Mouse (Mus musculus) MEL (cell line): ENCODE measurements around the gene Hps6. TPM values are rescaled to one million over a fixed set of nuclear protein-coding genes. Genes with fewer than 3 reads are reported as not detected.

Experiments used
- DNase-seq: peaks from one replicate; pipeline ENCODE4 v3.0.0; 2011; ENCODE audit warnings: low read depth, low spot score
- H3K27ac ChIP-seq: 2 replicates; pipeline ENCODE4 v1.5.1; 2012; ENCODE audit warnings: low read depth, mild to moderate bottlenecking, control low read depth, low read length, moderate library complexity; ENCODE audit not compliant: control insufficient read depth
- H3K27me3 ChIP-seq, 2 experiments: fragments of 150-350 bp in 1 of 2; sonication (generic) in 1 of 2; 2 replicates each; pipeline ENCODE4 v1.6.1; 2012; ENCODE audit warnings: low read length in 2 of 2, mild to moderate bottlenecking in 2 of 2, improper control_type of control experiment in 1 of 2, moderate library complexity in 1 of 2; ENCODE audit not compliant: insufficient read depth in 2 of 2, control insufficient read depth in 1 of 2
- H3K36me3 ChIP-seq, 2 experiments: 2 replicates each; pipeline ENCODE4 v1.6.1; 2012 to 2014; ENCODE audit warnings: low read length in 2 of 2, improper control_type of control experiment in 1 of 2, inconsistent platforms in 1 of 2, mild to moderate bottlenecking in 1 of 2; ENCODE audit not compliant: insufficient read depth in 2 of 2, control insufficient read depth in 1 of 2
- H3K4me1 ChIP-seq, 2 experiments: fragments of 150-350 bp in 1 of 2; sonication (generic) in 1 of 2; 2 replicates each; pipeline ENCODE4 v1.6.1; 2012; ENCODE audit warnings: low read length in 2 of 2, improper control_type of control experiment in 1 of 2, mild to moderate bottlenecking in 1 of 2; ENCODE audit not compliant: insufficient read depth in 2 of 2, control insufficient read depth in 1 of 2
- H3K4me3 ChIP-seq, 2 experiments: fragments of 150-350 bp in 1 of 2; sonication (generic) in 1 of 2; 2 replicates each; pipeline ENCODE4 v1.5.1; 2012; ENCODE audit warnings: low read depth in 2 of 2, low read length in 2 of 2, mild to moderate bottlenecking in 2 of 2, moderate library complexity in 2 of 2, control low read depth in 1 of 2, improper control_type of control experiment in 1 of 2; ENCODE audit not compliant: control insufficient read depth in 1 of 2, insufficient read depth in 1 of 2
- H3K79me2 ChIP-seq: 2 replicates; pipeline ENCODE4 v1.6.1; 2012; ENCODE audit warnings: mild to moderate bottlenecking, low read length, moderate library complexity; ENCODE audit not compliant: control insufficient read depth, poor library complexity, insufficient read depth
- H3K9ac ChIP-seq: 2 replicates; pipeline ENCODE4 v1.6.1; 2012; ENCODE audit warnings: low read depth, mild to moderate bottlenecking, control low read depth, low read length, moderate library complexity; ENCODE audit not compliant: control insufficient read depth, poor library complexity, severe bottlenecking
- H3K9me3 ChIP-seq: fragments of 150-350 bp; sonication (generic); replicated peaks from 2 replicates; pipeline ENCODE4 v1.6.1; 2012; ENCODE audit warnings: mild to moderate bottlenecking, low read length, improper control_type of control experiment, moderate library complexity; ENCODE audit not compliant: insufficient read depth
- BHLHE40 ChIP-seq: IDR thresholded peaks from 2 replicates; pipeline ENCODE4 v1.6.1; 2012; ENCODE audit warnings: low read depth, mild to moderate bottlenecking, inconsistent platforms, low read length, improper control_type of control experiment, borderline replicate concordance
- CHD1 ChIP-seq: IDR thresholded peaks from 2 replicates; pipeline ENCODE4 v1.6.1; 2012; ENCODE audit warnings: low read depth, mild to moderate bottlenecking, inconsistent platforms, low read length, improper control_type of control experiment
- ELF1 ChIP-seq: IDR thresholded peaks from 2 replicates; pipeline ENCODE4 v1.6.1; 2014; ENCODE audit warnings: low read depth, mild to moderate bottlenecking, inconsistent platforms, low read length, improper control_type of control experiment, moderate library complexity
- ETS1 ChIP-seq: IDR thresholded peaks from 2 replicates; pipeline ENCODE4 v1.6.1; 2012; ENCODE audit warnings: low read depth, mild to moderate bottlenecking, inconsistent platforms, low read length, improper control_type of control experiment, moderate library complexity
- GABPA ChIP-seq: IDR thresholded peaks from 2 replicates; pipeline ENCODE4 v1.6.1; 2012; ENCODE audit warnings: low read depth, mild to moderate bottlenecking, inconsistent platforms, low read length, improper control_type of control experiment, moderate library complexity
- GATA1 ChIP-seq: IDR thresholded peaks from 2 replicates; pipeline ENCODE4 v1.6.1; 2011; ENCODE audit warnings: low read depth, low read length, improper control_type of control experiment
- HCFC1 ChIP-seq: IDR thresholded peaks from 2 replicates; pipeline ENCODE4 v1.6.1; 2012; ENCODE audit warnings: low read depth, mild to moderate bottlenecking, inconsistent platforms, low read length, improper control_type of control experiment, moderate library complexity
- KAT2A ChIP-seq: conservative IDR thresholded peaks from 2 replicates; pipeline ENCODE4 v1.6.1; 2012; ENCODE audit warnings: low read depth, low read length, improper control_type of control experiment, inconsistent platforms
- MAFK ChIP-seq: IDR thresholded peaks from 2 replicates; pipeline ENCODE4 v1.6.1; 2011; ENCODE audit warnings: low read depth, mild to moderate bottlenecking, low read length, improper control_type of control experiment, borderline replicate concordance
- MAX ChIP-seq: IDR thresholded peaks from 2 replicates; pipeline ENCODE4 v1.6.1; 2011; ENCODE audit warnings: low read length, improper control_type of control experiment
- POLR2A ChIP-seq, 2 experiments: IDR thresholded peaks; 2 replicates each; pipeline ENCODE4 v1.6.1; 2011 to 2012; ENCODE audit warnings: low read length in 2 of 2, mild to moderate bottlenecking in 2 of 2, control low read depth in 1 of 2, improper control_type of control experiment in 1 of 2, low read depth in 1 of 2, moderate library complexity in 1 of 2; ENCODE audit not compliant: control insufficient read depth in 1 of 2, insufficient read depth in 1 of 2, poor library complexity in 1 of 2
- RAD21 ChIP-seq: IDR thresholded peaks from 2 replicates; pipeline ENCODE4 v1.6.1; 2011; ENCODE audit warnings: mild to moderate bottlenecking, low read depth, low read length, improper control_type of control experiment
- SMC3 ChIP-seq: IDR thresholded peaks from 2 replicates; pipeline ENCODE4 v1.6.1; 2011; ENCODE audit warnings: low read depth, low read length, improper control_type of control experiment
- TBP ChIP-seq: IDR thresholded peaks from 2 replicates; pipeline ENCODE4 v1.8.0; 2011; ENCODE audit warnings: low read depth, low read length, improper control_type of control experiment
- USF2 ChIP-seq, 2 experiments: IDR thresholded peaks; 2 replicates each; pipeline ENCODE4 v1.6.1; 2011 to 2012; ENCODE audit warnings: improper control_type of control experiment in 2 of 2, low read length in 2 of 2, borderline replicate concordance in 1 of 2, inconsistent platforms in 1 of 2, low read depth in 1 of 2, mild to moderate bottlenecking in 1 of 2; ENCODE audit not compliant: insufficient read depth in 1 of 2
- ZC3H11A ChIP-seq: IDR thresholded peaks from 2 replicates; pipeline ENCODE4 v1.6.1; 2012; ENCODE audit warnings: low read depth, mild to moderate bottlenecking, inconsistent platforms, low read length, improper control_type of control experiment
- ZKSCAN1 ChIP-seq: IDR thresholded peaks from 2 replicates; pipeline ENCODE4 v1.6.1; 2012; ENCODE audit warnings: low read depth, mild to moderate bottlenecking, inconsistent platforms, low read length, improper control_type of control experiment, moderate library complexity
- polyA plus RNA-seq, 2 experiments: library from polyadenylated mRNA; stranded (reverse) in 1 of 2; unstranded in 1 of 2; fragments of >175 nt in 1 of 2; fragments of >200 nt in 1 of 2; gene quantifications; 2 replicates each; pipeline versions ENCODE4 v1.2.1 to v1.2.4; 2012; ENCODE audit warnings: low replicate concordance in 2 of 2, low read depth in 1 of 2; ENCODE audit not compliant: insufficient read length in 2 of 2, insufficient read depth in 1 of 2, missing spikeins in 1 of 2
- total RNA-seq: library from RNA; depleted of rRNA; stranded (reverse); fragments of 300-350 nt; gene quantifications from 2 replicates; pipeline ENCODE4 v1.2.3, GENCODE M21; 2012

The Hps6 gene
- total and polyA plus RNA-seq, 3 experiments = 11.5 to 13.2 TPM; not detected in 1

DNA sequence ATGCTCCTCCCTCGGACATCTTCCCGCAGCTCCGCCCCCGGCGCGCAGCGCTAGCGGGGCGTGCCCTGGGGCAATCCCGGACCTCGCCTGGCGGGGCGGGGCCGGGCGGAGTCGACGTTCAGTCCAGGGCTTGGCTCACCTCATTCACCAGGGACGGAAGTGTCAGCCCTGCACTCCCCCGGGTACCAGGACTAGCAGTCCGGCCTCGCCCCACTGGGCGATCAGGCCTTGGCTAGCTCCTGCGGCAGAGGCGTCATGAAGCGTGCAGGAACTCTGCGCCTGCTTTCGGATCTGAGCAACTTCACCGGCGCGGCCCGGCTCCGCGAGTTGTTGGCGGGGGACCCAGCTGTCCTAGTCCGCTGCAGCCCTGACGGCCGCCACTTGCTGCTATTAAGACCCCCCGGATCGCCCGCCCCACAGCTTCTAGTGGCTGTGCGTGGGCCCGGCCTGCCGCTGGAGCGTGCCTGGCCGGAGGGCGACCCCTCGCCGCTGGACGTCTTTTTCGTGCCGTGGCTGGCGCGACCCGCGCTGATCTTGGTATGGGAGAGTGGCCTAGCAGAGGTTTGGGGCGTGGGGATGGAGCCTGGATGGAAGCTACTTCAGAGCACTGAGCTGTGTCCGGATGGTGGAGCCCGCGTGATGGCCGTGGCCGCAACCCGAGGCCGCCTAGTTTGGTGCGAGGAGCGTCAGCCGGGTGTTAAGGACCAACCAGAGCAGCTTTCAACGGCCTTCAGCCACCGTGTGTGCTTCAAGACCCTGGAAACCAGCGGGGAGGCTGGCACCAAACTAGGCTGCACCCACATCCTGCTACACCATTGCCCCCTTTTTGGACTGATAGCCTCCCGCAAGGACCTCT is at the start of gene Hps6 (continued):
- TF ChIP-seq SMC3 = no peak
- TF ChIP-seq ZKSCAN1 = no peak
- TF ChIP-seq CHD1 = no peak
- TF ChIP-seq MAFK = no peak
- no peak for TF ChIP-seq RAD21

DNA sequence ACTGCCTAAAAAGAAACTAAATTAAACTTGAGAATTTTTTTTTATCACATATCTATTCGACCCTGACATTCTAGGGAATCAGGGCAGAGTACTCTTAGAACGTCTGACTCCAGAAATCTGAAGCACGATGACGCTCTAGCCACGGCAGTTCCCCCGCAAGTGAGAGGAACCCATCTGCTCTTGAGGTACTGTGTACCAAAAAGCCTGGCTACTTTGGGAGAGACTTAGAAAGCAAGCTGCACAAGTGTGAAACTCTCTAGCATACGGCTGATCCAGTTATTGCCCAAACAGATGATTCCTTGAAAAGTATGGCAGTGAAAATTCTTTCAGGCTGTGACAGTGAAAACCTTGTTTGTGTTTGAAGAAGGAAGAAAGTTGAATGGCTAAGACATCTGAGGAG is 46.6 kb upstream of the Hps6 start:
- TF ChIP-seq ELF1 (no peak), HCFC1 (no peak), ZC3H11A (no peak), KAT2A (no peak)
- Histone ChIP-seq H3K27me3 (no peaks in the 10 kb centered on the region), H3K4me3 (no peak overlapping the region), H3K4me1 (no peaks in the 10 kb centered on the region), H3K27ac (no peak overlapping the region), H3K9ac (no peak overlapping the region), H3K36me3 (no peaks in the 10 kb centered on the region), H3K9me3 (no peaks in the 10 kb centered on the region), H3K79me2 (no peaks in the 10 kb centered on the region)
- no peak for DNase-seq

DNA sequence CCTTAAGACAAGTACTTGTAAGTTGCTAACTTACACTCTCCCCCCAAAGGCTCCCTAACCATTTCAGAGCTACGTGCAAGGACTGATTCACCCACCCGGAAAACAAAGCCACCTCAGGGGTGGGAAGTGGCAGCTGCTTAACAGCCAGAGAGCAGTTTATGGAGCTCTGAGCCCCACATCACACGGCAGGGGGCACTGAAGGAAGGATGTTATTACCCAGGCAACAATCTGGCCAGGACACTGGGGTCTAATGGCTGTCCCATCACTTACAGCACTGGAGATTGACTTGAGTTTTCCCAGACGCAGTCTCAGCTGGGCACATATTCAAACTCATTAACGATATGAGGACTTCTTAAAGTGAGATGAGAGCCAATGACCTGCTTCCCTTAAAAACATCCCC is 42.5 kb upstream of the Hps6 start:
- H3K36me3 ChIP-seq = no peaks in the 10 kb centered on the region
- no peak overlapping the region for H3K27ac ChIP-seq
- no peaks in the 10 kb centered on the region for H3K27me3 ChIP-seq
- no peaks in the 10 kb centered on the region for H3K4me1 ChIP-seq
- DNase-seq = no peak
- TF ChIP-seq MAX (no peak), KAT2A (no peak), GABPA (no peak), ZKSCAN1 (no peak), ELF1 (no peak), GATA1 (no peak), TBP (no peak), USF2 (IDR thresholded peaks at IDR 0.05; ENCODE audit: borderline replicate concordance in 1 of 2, insufficient read depth in 1 of 2, low read depth in 1 of 2, low read length in 2 of 2) (no peak), POLR2A (IDR thresholded peaks at IDR 0.05; ENCODE audit: control insufficient read depth in 1 of 2, insufficient read depth in 1 of 2, low read depth in 1 of 2, low read length in 2 of 2, poor library complexity in 1 of 2) (no peak), ETS1 (no peak), BHLHE40 (no peak), MAFK (no peak)
- H3K9ac ChIP-seq = no peak overlapping the region
- no peaks in the 10 kb centered on the region for H3K79me2 ChIP-seq
- no peaks in the 10 kb centered on the region for H3K9me3 ChIP-seq
- H3K4me3 ChIP-seq = no peak overlapping the region
